Comparison of ENCODE assay signal across 16 mouse cellular contexts in the genomic region with DNA sequence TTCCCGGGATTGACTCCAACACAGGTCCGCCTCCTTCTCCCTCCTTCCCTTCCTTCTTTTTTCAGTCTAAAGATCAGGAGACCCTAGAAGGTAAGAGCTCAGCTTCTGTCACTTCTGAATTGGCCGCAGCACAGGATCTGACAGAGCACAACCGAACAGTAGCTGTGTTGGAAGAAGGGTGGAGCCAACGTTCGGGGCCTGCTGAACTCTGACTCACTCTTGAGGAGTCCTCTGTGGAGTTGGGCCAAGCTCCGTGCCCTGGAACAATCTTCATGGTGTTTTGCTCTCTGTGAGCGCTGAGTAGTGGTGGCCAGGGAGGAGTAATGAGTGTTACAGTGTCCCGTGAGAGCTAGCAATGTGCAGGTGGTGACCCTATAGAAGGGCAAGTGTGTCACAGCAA. TPM values are rescaled to one million over a fixed set of nuclear protein-coding genes. Genes with fewer than 3 reads are reported as not detected.
DNase-seq lines count a peak whose midpoint lies in the region; ATAC-seq and TF ChIP-seq lines count a peak whose summit lies in the region.
"Had no signal": no experiment of that assay in that cellular context is flagged by ENCODE, and none has a peak within 500 bp of the region (broad histone marks: within the 10 kb centered on the region; RNA-seq: fewer than 3 reads in every experiment).

No protein-coding gene starts in this region.

- H3K27me3 ChIP-seq in testis, adult 2 months (ENCODE audit: control insufficient read depth, insufficient read depth, low read length): no peaks in the 10 kb centered on the region
- H3K27me3 ChIP-seq in stomach, postnatal 0 days (ENCODE audit: control insufficient read depth, insufficient read depth, low read length): no peaks in the 10 kb centered on the region
- peaks cover 53% of the 10 kb centered on the region for H3K27me3 ChIP-seq in hindbrain, embryonic 10.5 days (ENCODE audit: insufficient read depth, poor library complexity, severe bottlenecking)

- no peaks in the 10 kb centered on the region for H3K9me3 ChIP-seq in stomach, postnatal 0 days (ENCODE audit: control insufficient read depth, low read length)
- no peaks in the 10 kb centered on the region for H3K9me3 ChIP-seq in hindbrain, embryonic 10.5 days
- H3K9me3 ChIP-seq: embryonic facial prominence, embryonic 12.5 days; forebrain, embryonic 10.5 days; liver, embryonic 12.5 days; midbrain, embryonic 10.5 days had no signal

- no peak for TF ChIP-seq CTCF in testis, adult 2 months (IDR thresholded peaks at IDR 0.05; ENCODE audit: control insufficient read depth, insufficient read depth, insufficient replicate concordance, low read depth, low read length)
- no peak for TF ChIP-seq CTCF in stomach, postnatal 0 days (IDR thresholded peaks at IDR 0.05; ENCODE audit: low read depth)

- H3K4me1 ChIP-seq in testis, adult 2 months (ENCODE audit: control insufficient read depth, insufficient read depth, low read length): no peaks in the 10 kb centered on the region; the same call in 1 of the 2 replicates
- H3K4me1 ChIP-seq in stomach, postnatal 0 days (replicated peaks; ENCODE audit: control insufficient read depth, insufficient read depth): no peaks in the 10 kb centered on the region
- H3K4me1 ChIP-seq in hindbrain, embryonic 10.5 days (replicated peaks): peaks cover 46% of the 10 kb centered on the region
- H3K4me1 ChIP-seq: liver, embryonic 12.5 days had no signal

- 32% methylated on average over 9 of the region's 9 CpGs for WGBS in stomach, postnatal 0 days
- 75% methylated on average over 9 of the region's 9 CpGs for WGBS in hindbrain, embryonic 10.5 days

- no peak overlapping the region for H3K4me2 ChIP-seq in stomach, postnatal 0 days (replicated peaks; ENCODE audit: low read depth)
- H3K4me2 ChIP-seq: embryonic facial prominence, embryonic 12.5 days; liver, embryonic 12.5 days had no signal

- no peak for TF ChIP-seq POLR2A in testis, adult 2 months (IDR thresholded peaks at IDR 0.05; ENCODE audit: control insufficient read depth, low read depth, low read length)

- no peak for TF ChIP-seq EP300 in stomach, postnatal 0 days (optimal IDR thresholded peaks at IDR 0.05)

- H3K36me3 ChIP-seq in testis, adult 2 months (ENCODE audit: control insufficient read depth, insufficient read depth, low read length): no peaks in the 10 kb centered on the region
- H3K36me3 ChIP-seq in stomach, postnatal 0 days (ENCODE audit: control insufficient read depth, insufficient read depth, low read length): no peaks in the 10 kb centered on the region
- no peaks in the 10 kb centered on the region for H3K36me3 ChIP-seq in hindbrain, embryonic 10.5 days
- H3K36me3 ChIP-seq: embryonic facial prominence, embryonic 12.5 days; forebrain, embryonic 10.5 days; liver, embryonic 12.5 days; midbrain, embryonic 10.5 days had no signal

- no peak for DNase-seq in testis, postnatal 14 days (ENCODE audit: low spot score)
- DNase-seq in NIH3T3 (ENCODE audit: low read depth): peak; percentile 79
- DNase-seq in adrenal gland, postnatal 14 days: peak; percentile 85
- DNase-seq in stomach, postnatal 0 days (ENCODE audit: low spot score): peak; percentile 51
- DNase-seq in spleen, adult 18-20 months: no peak
- no peak for DNase-seq in hindbrain, embryonic 10.5 days (ENCODE audit: low spot score)
- DNase-seq: cerebellum, adult 9-11 months; heart, postnatal 4 days; left cerebral cortex, postnatal 4 days; thymus, postnatal 4 days had no signal

- ATAC-seq in stomach, postnatal 0 days (ENCODE audit: low FRiP score, low TSS enrichment): peak; percentile 47
- ATAC-seq: liver, embryonic 12.5 days had no signal

- no peak overlapping the region for H3K9ac ChIP-seq in stomach, postnatal 0 days (ENCODE audit: low read length)
- H3K9ac ChIP-seq: embryonic facial prominence, embryonic 12.5 days; liver, embryonic 12.5 days had no signal

- H3K27ac ChIP-seq in testis, adult 2 months (ENCODE audit: control insufficient read depth, insufficient read depth, low read depth, low read length): no peak overlapping the region
- H3K27ac ChIP-seq in stomach, postnatal 0 days (replicated peaks): no peak overlapping the region
- H3K27ac ChIP-seq in hindbrain, embryonic 10.5 days: no peak overlapping the region
- H3K27ac ChIP-seq: embryonic facial prominence, embryonic 12.5 days; forebrain, embryonic 10.5 days; liver, embryonic 12.5 days; midbrain, embryonic 10.5 days had no signal

- H3K4me3 ChIP-seq in testis, adult 2 months (ENCODE audit: control insufficient read depth, low read depth, low read length): peak overlapping the region; percentile 56
- no peak overlapping the region for H3K4me3 ChIP-seq in stomach, postnatal 0 days (ENCODE audit: low read depth, low read length)
- no peak overlapping the region for H3K4me3 ChIP-seq in hindbrain, embryonic 10.5 days
- H3K4me3 ChIP-seq: embryonic facial prominence, embryonic 12.5 days; forebrain, embryonic 10.5 days; liver, embryonic 12.5 days; midbrain, embryonic 10.5 days; myocyte had no signal

RNA-seq across cellular contexts. Expression of gene Phb, which starts 15.8 kb away (rescaled TPM):
- 19.3 and 21.5 TPM in 2 replicates for polyA plus RNA-seq in testis, adult 2 months (2012; rRNA removed)
- total RNA-seq in adrenal gland, postnatal 14 days (2021): 332 and 338 TPM in 2 replicates
- 190 and 202 TPM in 2 replicates for polyA plus RNA-seq in stomach, postnatal 0 days (2015; fragmentation: Nextera tagmentation; extraction: Ambion mirVana)
- 222 and 248 TPM in 2 replicates for polyA plus RNA-seq in hindbrain, embryonic 10.5 days (2016; fragmentation: Nextera tagmentation; extraction: Ambion mirVana)

Comparison
In these comparisons a context has a peak if more than half of its experiments do, and no peak if none do; other contexts are left out.
1. DNase-seq: peak in NIH3T3 (single experiment), adrenal gland, postnatal 14 days (single experiment) and stomach, postnatal 0 days (single experiment); none in testis, postnatal 14 days (single experiment), spleen, adult 18-20 months (0 of 2) and hindbrain, embryonic 10.5 days (single experiment).